Mouse (Mus musculus) heart, embryonic 12.5 days (tissue): Measurements from ENCODE around the gene Nabp2. TPM values are rescaled to one million over a fixed set of nuclear protein-coding genes. Genes with fewer than 3 reads are reported as not detected.

ENCODE experiments used
- ATAC-seq: fragments of 200-750 bp; cut with Nextera tagmentation; 2 replicates; pipeline ENCODE4 v1.8.0; 2017; ENCODE audit warnings: moderate TSS enrichment, moderate library complexity; ENCODE audit not compliant: insufficient number of reproducible peaks, low FRiP score
- H3K27ac ChIP-seq: fragments of 300-500 bp; sonication (generic); 2 replicates; pipeline ENCODE4 v1.5.1; 2016; ENCODE audit warnings: mild to moderate bottlenecking, moderate library complexity; ENCODE audit not compliant: poor library complexity, severe bottlenecking
- H3K27me3 ChIP-seq: fragments of 300-500 bp; sonication (generic); replicated peaks from 2 replicates; pipeline ENCODE4 v1.6.1; 2016; ENCODE audit warnings: mild to moderate bottlenecking, moderate library complexity
- H3K36me3 ChIP-seq: fragments of 300-500 bp; sonication (generic); 2 replicates; pipeline ENCODE4 v1.6.1; 2016; ENCODE audit warnings: mild to moderate bottlenecking, moderate library complexity
- H3K4me1 ChIP-seq: fragments of 300-500 bp; sonication (generic); replicated peaks from 2 replicates; pipeline ENCODE4 v1.6.1; 2016; ENCODE audit warnings: mild to moderate bottlenecking
- H3K4me2 ChIP-seq: fragments of 300-500 bp; sonication (generic); 2 replicates; pipeline ENCODE4 v1.6.1; 2016; ENCODE audit warnings: mild to moderate bottlenecking, moderate library complexity
- H3K4me3 ChIP-seq: fragments of 300-500 bp; sonication (generic); 2 replicates; pipeline ENCODE4 v1.5.1; 2016; ENCODE audit warnings: mild to moderate bottlenecking
- H3K9ac ChIP-seq: fragments of 300-500 bp; sonication (generic); 2 replicates; pipeline ENCODE4 v1.6.1; 2016; ENCODE audit warnings: mild to moderate bottlenecking, moderate library complexity
- H3K9me3 ChIP-seq: fragments of 300-500 bp; sonication (generic); replicated peaks from 2 replicates; pipeline ENCODE4 v1.6.1; 2016; ENCODE audit warnings: mild to moderate bottlenecking, moderate library complexity
- WGBS: fragments of 180-500 bp; shearing (Covaris S2); methylation state at CpG from one replicate; pipeline ENCODE4 v1.1.7; 2016; 5-methylcytosine and 5-hydroxymethylcytosine counted together
- polyA plus RNA-seq: library from polyadenylated mRNA; unstranded; fragments of >200 nt; fragmentation: Nextera tagmentation; extraction: Ambion mirVana; gene quantifications from 2 replicates; pipeline ENCODE4 v1.2.1, GENCODE M21; 2016

Gene Nabp2
- polyA plus RNA-seq, 1 experiment from 2014 or later: 57.9 TPM

GRCm38 (mm10) chr10:128444354-128444753 lies 33.1 kb upstream of the Nabp2 start:
- no peak overlapping the region for H3K27ac ChIP-seq
- no peak overlapping the region for H3K4me2 ChIP-seq
- no peak overlapping the region for H3K4me3 ChIP-seq
- no peaks in the 10 kb centered on the region for H3K4me1 ChIP-seq
- peaks cover 30% of the 10 kb centered on the region for H3K36me3 ChIP-seq
- no peaks in the 10 kb centered on the region for H3K9me3 ChIP-seq
- WGBS: 67% methylated on average over 6 of the region's 6 CpGs
- H3K27me3 ChIP-seq: no peaks in the 10 kb centered on the region
- no peak overlapping the region for H3K9ac ChIP-seq
- ATAC-seq: no peak

DNA sequence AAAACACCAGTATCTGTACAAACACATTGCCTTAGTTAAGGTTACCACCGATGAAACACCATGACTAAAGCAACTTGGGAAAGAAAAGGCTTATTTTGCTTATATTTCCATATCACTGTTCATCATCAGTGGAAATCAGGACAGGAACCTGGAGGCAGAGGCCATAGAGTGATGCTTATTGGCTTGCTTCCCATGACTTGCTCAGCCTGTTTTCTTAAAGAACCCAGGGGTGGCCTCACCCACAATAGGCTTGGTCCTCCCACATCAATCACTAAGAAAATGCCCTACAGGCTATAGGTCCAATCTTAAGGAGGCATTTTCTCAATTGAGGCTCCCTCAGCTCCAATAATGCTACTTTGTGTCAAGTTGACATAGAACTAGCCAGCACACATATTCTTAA lies 31.4 kb upstream of the Nabp2 start:
- no peaks in the 10 kb centered on the region for H3K9me3 ChIP-seq
- no peak overlapping the region for H3K4me2 ChIP-seq
- H3K4me1 ChIP-seq: peaks cover 5% of the 10 kb centered on the region
- peaks cover 45% of the 10 kb centered on the region for H3K36me3 ChIP-seq
- no peak overlapping the region for H3K9ac ChIP-seq
- 74% methylated on average over 1 of the region's 1 CpGs for WGBS
- no peak for ATAC-seq
- no peak overlapping the region for H3K27ac ChIP-seq
- H3K27me3 ChIP-seq: no peaks in the 10 kb centered on the region
- no peak overlapping the region for H3K4me3 ChIP-seq

- H3K9ac ChIP-seq: no peak overlapping the region
- no peaks in the 10 kb centered on the region for H3K9me3 ChIP-seq
- H3K27ac ChIP-seq: no peak overlapping the region
- peaks cover 5% of the 10 kb centered on the region for H3K4me1 ChIP-seq
- ATAC-seq: no peak
- H3K4me3 ChIP-seq: no peak overlapping the region
- WGBS: 89% methylated on average over 10 of the region's 10 CpGs
- no peak overlapping the region for H3K4me2 ChIP-seq
- H3K27me3 ChIP-seq: no peaks in the 10 kb centered on the region
- peaks cover 56% of the 10 kb centered on the region for H3K36me3 ChIP-seq
Measured at GRCm38 (mm10) chr10:128441324-128442119, 30.2 kb upstream of the Nabp2 start.

DNA sequence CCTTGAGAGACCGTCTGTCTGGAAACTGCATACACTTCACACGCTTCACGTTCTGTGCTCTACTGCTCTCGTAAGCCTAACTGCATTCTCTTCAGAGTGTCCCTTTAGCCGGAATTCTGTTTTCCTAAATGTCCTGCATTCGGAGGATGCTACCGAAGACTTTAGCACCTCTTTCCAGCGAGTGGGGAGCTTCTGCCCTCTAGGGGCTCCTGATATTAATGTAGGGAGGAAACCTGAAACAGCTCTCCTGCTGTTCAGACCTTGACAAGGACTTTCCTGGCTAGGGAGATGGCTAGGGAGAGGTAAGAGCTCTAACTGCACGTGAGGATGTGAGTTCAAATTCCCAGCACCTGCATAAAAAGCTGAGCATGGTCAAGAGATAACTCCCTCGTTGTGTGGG lies 29.1 kb upstream of the Nabp2 start:
- no peak for ATAC-seq
- WGBS: 58% methylated on average over 10 of the region's 10 CpGs
- Histone ChIP-seq H3K27ac (no peak overlapping the region), H3K4me2 (no peak overlapping the region), H3K27me3 (no peaks in the 10 kb centered on the region), H3K9me3 (no peaks in the 10 kb centered on the region), H3K36me3 (peaks cover 67% of the 10 kb centered on the region), H3K4me3 (no peak overlapping the region), H3K4me1 (peaks cover 12% of the 10 kb centered on the region), H3K9ac (no peak overlapping the region)

DNA sequence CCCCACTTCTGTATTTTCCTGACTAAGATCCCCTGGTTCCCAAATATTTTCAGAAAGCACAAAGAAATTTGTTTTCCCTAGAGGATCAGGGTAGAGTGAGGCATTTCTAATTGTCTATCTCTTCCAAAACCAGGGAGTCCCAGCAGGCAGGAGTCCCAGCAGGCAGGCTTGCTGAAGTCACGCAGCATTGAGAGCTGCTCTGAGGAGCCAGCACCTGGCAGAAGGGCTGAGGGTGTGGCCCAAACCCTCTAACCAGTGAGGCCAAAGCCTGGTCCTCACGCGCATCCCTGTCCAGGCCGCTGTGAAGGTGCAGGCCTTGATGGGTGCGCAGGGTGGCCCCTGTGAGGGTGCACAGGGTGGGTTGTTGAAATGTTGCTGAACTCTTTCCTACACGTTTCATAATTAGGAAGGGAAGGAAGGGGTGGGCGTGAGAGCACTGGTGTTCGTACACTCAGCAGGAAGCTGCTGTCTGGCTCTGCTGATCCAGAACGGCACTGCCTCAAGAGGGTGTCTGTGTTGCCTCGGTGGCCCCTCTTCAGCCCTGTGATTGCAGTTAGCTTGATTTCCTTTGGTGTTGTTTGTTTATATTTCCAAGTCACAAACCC lies 27.5 kb upstream of the Nabp2 start:
- Histone ChIP-seq H3K27ac (peak overlapping the region; percentile 44; the same call in 1 of the 2 replicates), H3K36me3 (peaks cover 81% of the 10 kb centered on the region), H3K27me3 (no peaks in the 10 kb centered on the region), H3K4me3 (no peak overlapping the region), H3K9me3 (no peaks in the 10 kb centered on the region), H3K4me1 (peaks cover 18% of the 10 kb centered on the region), H3K4me2 (no peak overlapping the region), H3K9ac (no peak overlapping the region)
- ATAC-seq: no peak
- 60% methylated on average over 10 of the region's 10 CpGs for WGBS

- H3K4me1 ChIP-seq: peaks cover 18% of the 10 kb centered on the region
- no peak overlapping the region for H3K4me2 ChIP-seq
- no peak overlapping the region for H3K9ac ChIP-seq
- H3K9me3 ChIP-seq: no peaks in the 10 kb centered on the region
- no peak for ATAC-seq
- no peak overlapping the region for H3K27ac ChIP-seq
- peaks cover 80% of the 10 kb centered on the region for H3K36me3 ChIP-seq
- no peak overlapping the region for H3K4me3 ChIP-seq
- 93% methylated on average over 8 of the region's 8 CpGs for WGBS
- H3K27me3 ChIP-seq: no peaks in the 10 kb centered on the region
Measured at GRCm38 (mm10) chr10:128436376-128436775, 25.1 kb upstream of the Nabp2 start.

DNA sequence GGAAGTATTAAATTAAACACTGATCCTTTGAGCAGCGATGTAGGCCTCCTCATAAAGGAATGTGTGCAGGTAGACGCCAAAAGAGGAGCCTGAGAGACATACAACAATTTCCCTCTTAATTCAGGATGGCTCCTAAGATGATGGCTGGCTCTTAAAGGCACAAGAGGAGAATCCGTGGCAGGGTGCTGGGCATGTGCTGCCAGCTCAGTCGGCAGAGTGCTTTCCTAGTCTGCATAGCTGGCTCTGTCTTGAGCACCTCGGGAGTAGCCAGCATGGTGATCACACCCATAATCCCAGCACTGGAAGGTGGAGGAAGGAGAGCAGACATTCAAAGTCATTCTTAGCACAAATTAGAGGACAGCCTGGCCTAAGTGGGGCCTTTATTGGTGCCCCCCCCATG lies 24.6 kb upstream of the Nabp2 start:
- no peak overlapping the region for H3K4me2 ChIP-seq
- H3K27ac ChIP-seq: peak overlapping the region; percentile 64; the same call in 1 of the 2 replicates
- H3K27me3 ChIP-seq: no peaks in the 10 kb centered on the region
- WGBS: 85% methylated on average over 5 of the region's 5 CpGs
- no peaks in the 10 kb centered on the region for H3K9me3 ChIP-seq
- H3K36me3 ChIP-seq: peaks cover 80% of the 10 kb centered on the region
- H3K9ac ChIP-seq: peak overlapping the region; percentile 1; the same call in 1 of the 2 replicates
- H3K4me3 ChIP-seq: no peak overlapping the region
- ATAC-seq: no peak
- peaks cover 18% of the 10 kb centered on the region for H3K4me1 ChIP-seq

DNA sequence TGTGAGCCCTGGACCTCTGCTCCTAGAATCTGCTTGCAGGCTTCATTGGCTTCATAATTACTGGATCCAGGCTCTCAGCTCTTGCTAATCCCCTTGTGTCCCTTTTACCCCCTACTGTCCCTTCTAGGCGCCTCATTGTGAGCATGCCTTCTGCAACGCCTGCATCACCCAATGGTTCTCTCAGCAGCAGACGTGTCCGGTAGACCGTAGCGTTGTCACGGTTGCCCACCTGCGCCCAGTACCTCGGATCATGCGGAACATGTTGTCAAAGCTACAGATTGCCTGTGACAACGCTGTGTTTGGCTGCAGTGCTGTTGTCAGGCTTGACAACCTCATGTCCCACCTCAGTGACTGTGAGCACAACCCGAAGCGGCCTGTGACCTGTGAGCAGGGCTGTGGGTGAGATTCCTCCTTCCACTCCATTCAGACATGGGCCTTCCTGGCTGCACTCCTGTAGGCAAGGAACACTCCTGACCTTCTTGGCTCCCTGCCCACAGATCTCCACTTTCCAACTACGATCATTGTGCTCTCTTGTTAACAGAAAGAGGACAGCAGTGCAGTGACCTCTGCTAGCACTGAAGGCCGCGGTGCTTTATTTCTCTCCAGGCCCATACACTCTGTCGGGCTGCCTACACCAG lies 24.0 kb upstream of the Nabp2 start:
- no peaks in the 10 kb centered on the region for H3K9me3 ChIP-seq
- no peak overlapping the region for H3K4me3 ChIP-seq
- H3K4me1 ChIP-seq: peaks cover 18% of the 10 kb centered on the region
- peak overlapping the region; percentile 64 for H3K27ac ChIP-seq
- WGBS: 82% methylated on average over 17 of the region's 17 CpGs
- no peak for ATAC-seq
- no peak overlapping the region for H3K4me2 ChIP-seq
- peak overlapping the region; percentile 1; the same call in 1 of the 2 replicates for H3K9ac ChIP-seq
- no peaks in the 10 kb centered on the region for H3K27me3 ChIP-seq
- peaks cover 80% of the 10 kb centered on the region for H3K36me3 ChIP-seq

- 83% methylated on average over 10 of the region's 10 CpGs for WGBS
- H3K27me3 ChIP-seq: no peaks in the 10 kb centered on the region
- peaks cover 82% of the 10 kb centered on the region for H3K36me3 ChIP-seq
- peaks cover 18% of the 10 kb centered on the region for H3K4me1 ChIP-seq
- H3K9ac ChIP-seq: no peak overlapping the region
- H3K27ac ChIP-seq: no peak overlapping the region
- ATAC-seq: no peak
- no peaks in the 10 kb centered on the region for H3K9me3 ChIP-seq
- no peak overlapping the region for H3K4me2 ChIP-seq
- no peak overlapping the region for H3K4me3 ChIP-seq
Measured at GRCm38 (mm10) chr10:128434681-128435080, 23.4 kb upstream of the Nabp2 start.

- no peaks in the 10 kb centered on the region for H3K9me3 ChIP-seq
- ATAC-seq: no peak
- no peak overlapping the region for H3K27ac ChIP-seq
- H3K9ac ChIP-seq: no peak overlapping the region
- peaks cover 83% of the 10 kb centered on the region for H3K36me3 ChIP-seq
- H3K4me3 ChIP-seq: no peak overlapping the region
- WGBS: 92% methylated on average over 2 of the region's 2 CpGs
- H3K27me3 ChIP-seq: no peaks in the 10 kb centered on the region
- H3K4me1 ChIP-seq: peaks cover 13% of the 10 kb centered on the region; the same call in 1 of the 2 replicates
- H3K4me2 ChIP-seq: no peak overlapping the region
Measured at GRCm38 (mm10) chr10:128433417-128433816, 22.1 kb upstream of the Nabp2 start.

DNA sequence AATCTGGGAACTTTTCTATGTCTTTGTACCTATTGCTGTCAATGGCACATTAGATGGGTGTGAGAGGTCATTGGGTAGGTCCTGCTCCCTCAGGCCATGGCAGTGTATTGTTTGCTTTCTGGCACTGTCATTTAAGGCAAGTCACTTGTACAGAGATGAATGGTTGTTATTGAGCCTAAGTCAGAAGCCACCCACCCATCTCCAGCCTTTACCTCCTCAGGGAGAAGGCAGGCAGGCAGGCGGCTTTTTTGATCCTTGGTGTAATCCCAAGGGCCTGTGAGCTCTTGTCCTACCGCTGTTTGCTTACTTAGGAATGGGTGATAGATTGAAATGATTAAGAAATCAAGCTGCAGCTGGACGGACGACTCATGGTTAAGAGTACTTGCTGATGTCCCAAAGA lies 18.2 kb upstream of the Nabp2 start:
- peaks cover 63% of the 10 kb centered on the region for H3K36me3 ChIP-seq

More for the DNA sequence above, 18.2 kb upstream of the Nabp2 start:
- 84% methylated on average over 4 of the region's 4 CpGs for WGBS
- H3K27ac ChIP-seq: no peak overlapping the region
- no peaks in the 10 kb centered on the region for H3K27me3 ChIP-seq
- ATAC-seq: no peak
- no peaks in the 10 kb centered on the region for H3K9me3 ChIP-seq
- H3K4me2 ChIP-seq: no peak overlapping the region
- peaks cover 5% of the 10 kb centered on the region for H3K4me1 ChIP-seq
- H3K9ac ChIP-seq: no peak overlapping the region
- no peak overlapping the region for H3K4me3 ChIP-seq
